Mouse (Mus musculus): ENCODE measurements around the gene Il13ra1. TPM values are rescaled to one million over a fixed set of nuclear protein-coding genes. Genes with fewer than 3 reads are reported as not detected.
A peak's percentile ranks its signal among the peaks of the same experiment; 100 is the strongest.

The Il13ra1 gene
- 5.4 and 6.0 TPM in 2 replicates for polyA plus RNA-seq (2015; fragmentation: Nextera tagmentation; extraction: Ambion mirVana)

GRCm38 (mm10) chrX:36111622-36112421, at the start of gene Il13ra1:
TSS of gene Il13ra1 (plus strand) at chrX:36112110.
- Histone ChIP-seq H3K9me3 (replicated peaks) (no peaks in the 10 kb centered on the region), H3K27ac (replicated peaks) (no peak within 1 kb of the TSS), H3K4me2 (peak within 1 kb of the TSS; percentile 50), H3K4me3 (replicated peaks) (peak within 1 kb of the TSS; percentile 43), H3K4me1 (replicated peaks) (no peaks in the 10 kb centered on the region), H3K36me3 (replicated peaks) (no peaks in the 10 kb centered on the region), H3K9ac (no peak within 1 kb of the TSS), H3K27me3 (peaks cover 17% of the 10 kb centered on the region)
- 0 out of 2 replicates have a peak, but pooled peaks have one; percentile 28 for ATAC-seq (ENCODE audit: insufficient read depth)
- WGBS (ENCODE audit: insufficient replicate concordance): 14% methylated on average over 48 of the region's 51 CpGs

GRCm38 (mm10) chrX:36073997-36074396, 37.9 kb upstream of the Il13ra1 start:
- Histone ChIP-seq H3K4me2 (no peak overlapping the region), H3K27ac (replicated peaks) (no peak overlapping the region), H3K4me3 (replicated peaks) (no peak overlapping the region), H3K27me3 (no peaks in the 10 kb centered on the region), H3K9ac (no peak overlapping the region), H3K4me1 (replicated peaks) (no peaks in the 10 kb centered on the region), H3K9me3 (replicated peaks) (no peaks in the 10 kb centered on the region), H3K36me3 (replicated peaks) (no peaks in the 10 kb centered on the region)
- 51% methylated on average over 2 of the region's 2 CpGs for WGBS (ENCODE audit: insufficient replicate concordance)
- no peak for ATAC-seq (ENCODE audit: insufficient read depth)

- H3K9ac ChIP-seq: no peak overlapping the region
- H3K27ac ChIP-seq (replicated peaks): no peak overlapping the region
- H3K4me2 ChIP-seq: no peak overlapping the region
- 57% methylated on average over 4 of the region's 4 CpGs for WGBS (ENCODE audit: insufficient replicate concordance)
- no peak overlapping the region for H3K4me3 ChIP-seq (replicated peaks)
- no peaks in the 10 kb centered on the region for H3K36me3 ChIP-seq (replicated peaks)
- H3K9me3 ChIP-seq (replicated peaks): no peaks in the 10 kb centered on the region
- H3K27me3 ChIP-seq: no peaks in the 10 kb centered on the region
- ATAC-seq (ENCODE audit: insufficient read depth): no peak
- no peaks in the 10 kb centered on the region for H3K4me1 ChIP-seq (replicated peaks)
Observed at GRCm38 (mm10) chrX:36077164-36077563, 34.7 kb upstream of the Il13ra1 start.

GRCm38 (mm10) chrX:36082917-36083316, 29.0 kb upstream of the Il13ra1 start:
- H3K4me1 ChIP-seq (replicated peaks): no peaks in the 10 kb centered on the region
- no peaks in the 10 kb centered on the region for H3K27me3 ChIP-seq
- ATAC-seq (ENCODE audit: insufficient read depth): 0 out of 2 replicates have a peak, but pooled peaks have one; percentile 22
- no peak overlapping the region for H3K4me3 ChIP-seq (replicated peaks)
- H3K27ac ChIP-seq (replicated peaks): no peak overlapping the region
- H3K9ac ChIP-seq: no peak overlapping the region
- H3K4me2 ChIP-seq: no peak overlapping the region
- no peaks in the 10 kb centered on the region for H3K36me3 ChIP-seq (replicated peaks)
- no peaks in the 10 kb centered on the region for H3K9me3 ChIP-seq (replicated peaks)
- WGBS (ENCODE audit: insufficient replicate concordance): 65% methylated on average over 1 of the region's 1 CpGs

- Histone ChIP-seq H3K4me2 (no peak overlapping the region), H3K4me1 (replicated peaks) (no peaks in the 10 kb centered on the region), H3K36me3 (replicated peaks) (no peaks in the 10 kb centered on the region), H3K27me3 (no peaks in the 10 kb centered on the region), H3K9ac (no peak overlapping the region), H3K9me3 (replicated peaks) (no peaks in the 10 kb centered on the region), H3K4me3 (replicated peaks) (no peak overlapping the region), H3K27ac (replicated peaks) (no peak overlapping the region)
- ATAC-seq (ENCODE audit: insufficient read depth): no peak
- 59% methylated on average over 6 of the region's 6 CpGs for WGBS (ENCODE audit: insufficient replicate concordance)
Observed at GRCm38 (mm10) chrX:36088464-36089256, 23.2 kb upstream of the Il13ra1 start.

GRCm38 (mm10) chrX:36100883-36101282, 11.0 kb upstream of the Il13ra1 start:
- H3K9me3 ChIP-seq (replicated peaks): no peaks in the 10 kb centered on the region
- H3K36me3 ChIP-seq (replicated peaks): no peaks in the 10 kb centered on the region
- H3K4me3 ChIP-seq (replicated peaks): no peak overlapping the region
- no peaks in the 10 kb centered on the region for H3K27me3 ChIP-seq
- WGBS (ENCODE audit: insufficient replicate concordance): 21% methylated on average over 1 of the region's 1 CpGs
- H3K4me1 ChIP-seq (replicated peaks): no peaks in the 10 kb centered on the region
- no peak overlapping the region for H3K9ac ChIP-seq
- no peak for ATAC-seq (ENCODE audit: insufficient read depth)
- H3K4me2 ChIP-seq: no peak overlapping the region
- H3K27ac ChIP-seq (replicated peaks): no peak overlapping the region; the same call in 1 of the 2 replicates

GRCm38 (mm10) chrX:36101318-36101717, 10.6 kb upstream of the Il13ra1 start:
- H3K4me1 ChIP-seq (replicated peaks): no peaks in the 10 kb centered on the region
- WGBS (ENCODE audit: insufficient replicate concordance): 28% methylated on average over 3 of the region's 3 CpGs
- no peak overlapping the region for H3K9ac ChIP-seq
- H3K4me2 ChIP-seq: no peak overlapping the region
- H3K27me3 ChIP-seq: no peaks in the 10 kb centered on the region
- no peak overlapping the region for H3K4me3 ChIP-seq (replicated peaks)
- H3K9me3 ChIP-seq (replicated peaks): no peaks in the 10 kb centered on the region
- no peak for ATAC-seq (ENCODE audit: insufficient read depth)
- H3K36me3 ChIP-seq (replicated peaks): no peaks in the 10 kb centered on the region
- no peak overlapping the region; the same call in 1 of the 2 replicates for H3K27ac ChIP-seq (replicated peaks)

GRCm38 (mm10) chrX:36108601-36109000, 3.3 kb upstream of the Il13ra1 start:
- Histone ChIP-seq H3K9ac (no peak overlapping the region), H3K9me3 (replicated peaks) (no peaks in the 10 kb centered on the region), H3K36me3 (replicated peaks) (no peaks in the 10 kb centered on the region), H3K4me1 (replicated peaks) (no peaks in the 10 kb centered on the region), H3K27me3 (peaks cover 17% of the 10 kb centered on the region), H3K4me2 (no peak overlapping the region), H3K27ac (replicated peaks) (no peak overlapping the region), H3K4me3 (replicated peaks) (no peak overlapping the region)
- 33% methylated on average over 3 of the region's 3 CpGs for WGBS (ENCODE audit: insufficient replicate concordance)
- no peak for ATAC-seq (ENCODE audit: insufficient read depth)

GRCm38 (mm10) chrX:36112422-36112750, 476 bp downstream of the Il13ra1 start:
- H3K27ac ChIP-seq (replicated peaks): no peak overlapping the region
- peak overlapping the region; percentile 43 for H3K4me3 ChIP-seq (replicated peaks)
- no peak for ATAC-seq (ENCODE audit: insufficient read depth)
- no peaks in the 10 kb centered on the region for H3K36me3 ChIP-seq (replicated peaks)
- 27% methylated on average over 5 of the region's 9 CpGs for whole genome bisulfite sequencing (ENCODE audit: insufficient replicate concordance)
- no peak overlapping the region for H3K9ac ChIP-seq
- H3K27me3 ChIP-seq: peaks cover 17% of the 10 kb centered on the region
- no peaks in the 10 kb centered on the region for H3K9me3 ChIP-seq (replicated peaks)
- H3K4me2 ChIP-seq: peak overlapping the region; percentile 50
- H3K4me1 ChIP-seq (replicated peaks): no peaks in the 10 kb centered on the region

- Histone ChIP-seq H3K9ac (no peak overlapping the region), H3K4me2 (no peak overlapping the region), H3K4me1 (replicated peaks) (no peaks in the 10 kb centered on the region), H3K36me3 (replicated peaks) (no peaks in the 10 kb centered on the region), H3K27me3 (peaks cover 17% of the 10 kb centered on the region), H3K27ac (replicated peaks) (no peak overlapping the region), H3K4me3 (replicated peaks) (no peak overlapping the region), H3K9me3 (replicated peaks) (no peaks in the 10 kb centered on the region)
- no peak for ATAC-seq (ENCODE audit: insufficient read depth)
- 57% methylated on average over 4 of the region's 4 CpGs for WGBS (ENCODE audit: insufficient replicate concordance)
Observed at GRCm38 (mm10) chrX:36115171-36115570, 3.3 kb downstream of the Il13ra1 start.

GRCm38 (mm10) chrX:36129037-36129770, 17.3 kb downstream of the Il13ra1 start:
- Histone ChIP-seq H3K4me3 (replicated peaks) (no peak overlapping the region), H3K27me3 (no peaks in the 10 kb centered on the region), H3K4me1 (replicated peaks) (no peaks in the 10 kb centered on the region), H3K9ac (no peak overlapping the region), H3K9me3 (replicated peaks) (no peaks in the 10 kb centered on the region), H3K27ac (replicated peaks) (no peak overlapping the region), H3K36me3 (replicated peaks) (no peaks in the 10 kb centered on the region), H3K4me2 (no peak overlapping the region)
- whole genome bisulfite sequencing (ENCODE audit: insufficient replicate concordance): 29% methylated on average over 11 of the region's 11 CpGs
- ATAC-seq (ENCODE audit: insufficient read depth): no peak
